Mouse (Mus musculus) embryonic facial prominence, embryonic 10.5 days (tissue): ENCODE measurements around the gene Krt1. TPM values are rescaled to one million over a fixed set of nuclear protein-coding genes. Genes with fewer than 3 reads are reported as not detected.

Source experiments
- DNase-seq: peaks from one replicate; pipeline ENCODE4 v3.0.0-alpha.2; 2017; ENCODE audit warnings: low spot score
- H3K27ac ChIP-seq: fragments of 300-500 bp; sonication (generic); replicated peaks from 2 replicates; pipeline ENCODE4 v1.5.1; 2016; ENCODE audit warnings: mild to moderate bottlenecking
- H3K27me3 ChIP-seq: fragments of 300-500 bp; sonication (generic); replicated peaks from 2 replicates; pipeline ENCODE4 v1.6.1; 2016; ENCODE audit warnings: low read depth, mild to moderate bottlenecking; ENCODE audit not compliant: poor library complexity, severe bottlenecking
- H3K36me3 ChIP-seq: fragments of 300-500 bp; sonication (generic); replicated peaks from 2 replicates; pipeline ENCODE4 v1.6.1; 2016; ENCODE audit warnings: mild to moderate bottlenecking, moderate library complexity
- H3K4me1 ChIP-seq: fragments of 300-500 bp; sonication (generic); 2 replicates; pipeline ENCODE4 v1.6.1; 2016
- H3K4me3 ChIP-seq: fragments of 300-500 bp; sonication (generic); 2 replicates; pipeline ENCODE4 v1.5.1; 2016; ENCODE audit warnings: mild to moderate bottlenecking, moderate library complexity
- H3K9me3 ChIP-seq: fragments of 300-500 bp; sonication (generic); 2 replicates; pipeline ENCODE4 v1.6.1; 2016; ENCODE audit warnings: mild to moderate bottlenecking
- WGBS: fragments of 180-500 bp; shearing (Covaris S2); methylation state at CpG from one replicate; pipeline ENCODE4 v1.1.7; 2016; 5-methylcytosine and 5-hydroxymethylcytosine counted together
- polyA plus RNA-seq: library from polyadenylated mRNA; unstranded; fragments of >200 nt; fragmentation: Nextera tagmentation; extraction: Ambion mirVana; gene quantifications from 2 replicates; pipeline ENCODE4 v1.2.1, GENCODE M21; 2016

Gene Krt1
- polyA plus RNA-seq, 1 experiment from 2014 or later, result 1.6 TPM

DNA sequence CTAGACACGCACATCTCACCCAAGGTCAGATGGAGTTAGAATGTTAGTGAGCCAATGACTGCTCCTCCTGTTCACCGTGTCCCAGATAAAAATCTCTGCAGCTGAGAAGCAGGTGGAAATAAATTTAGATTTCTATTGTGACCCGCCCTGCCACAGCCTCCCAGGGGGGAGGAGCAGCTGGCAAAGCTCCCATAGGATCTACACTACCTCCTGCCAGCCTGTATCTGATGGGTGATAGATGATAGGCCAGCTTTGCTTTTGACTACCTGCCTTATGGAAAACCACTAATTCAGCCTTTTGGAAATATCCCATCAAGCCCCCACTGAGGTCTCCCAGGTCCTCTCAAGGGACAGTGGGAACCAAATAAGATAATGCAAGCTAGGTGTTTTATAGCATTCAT lies 5.1 kb upstream of the Krt1 start:
- Histone ChIP-seq H3K9me3 (no peaks in the 10 kb centered on the region), H3K27me3 (peaks cover 84% of the 10 kb centered on the region), H3K27ac (no peak overlapping the region), H3K4me1 (peaks cover 36% of the 10 kb centered on the region), H3K4me3 (no peak overlapping the region), H3K36me3 (no peaks in the 10 kb centered on the region)
- 74% methylated on average over 3 of the region's 3 CpGs for WGBS
- no peak for DNase-seq

DNA sequence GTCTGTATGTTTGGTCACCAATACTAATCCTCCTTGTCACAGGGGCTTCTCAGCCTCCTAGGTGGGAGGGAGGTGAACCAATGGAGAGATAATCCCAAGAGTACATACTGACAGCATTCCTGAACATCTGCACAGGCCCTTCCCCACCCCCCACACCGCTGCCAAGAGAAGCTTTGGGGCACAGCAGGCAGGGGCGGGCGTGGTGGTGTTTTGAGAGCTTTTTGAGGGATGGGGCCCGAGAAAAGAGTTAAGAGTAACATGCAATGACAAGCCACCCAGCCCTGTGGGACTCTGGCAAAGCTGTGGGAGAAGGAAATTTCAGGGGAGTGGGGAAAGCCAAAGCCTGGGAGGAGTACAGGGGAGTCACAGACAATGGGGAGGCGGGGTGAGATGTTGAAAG lies 3.7 kb upstream of the Krt1 start:
- Histone ChIP-seq H3K9me3 (no peaks in the 10 kb centered on the region), H3K27me3 (peaks cover 76% of the 10 kb centered on the region), H3K4me1 (peaks cover 22% of the 10 kb centered on the region), H3K27ac (peak overlapping the region; percentile 10; the same call in 1 of the 2 replicates), H3K36me3 (no peaks in the 10 kb centered on the region), H3K4me3 (no peak overlapping the region)
- no peak for DNase-seq
- WGBS, result 11% methylated on average over 5 of the region's 5 CpGs

DNA sequence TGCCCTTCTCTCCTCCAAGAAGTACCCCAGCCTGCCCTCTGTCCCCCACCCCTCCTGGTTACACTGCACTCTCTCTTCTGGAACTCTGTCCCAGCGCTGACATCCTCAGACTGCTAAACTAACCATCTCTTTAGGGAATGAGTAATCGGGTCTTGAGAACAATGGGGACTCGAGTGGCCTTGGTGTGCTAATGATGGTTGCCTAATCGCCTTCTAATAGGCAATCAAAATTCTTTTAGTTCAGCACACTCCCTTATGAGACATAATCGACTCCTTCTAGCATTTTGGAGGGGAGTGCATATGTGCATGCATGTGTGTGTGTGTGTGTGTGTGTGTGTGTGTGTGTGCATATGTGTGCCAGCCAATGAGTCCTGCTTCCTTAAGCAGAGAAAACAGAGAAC lies 2.0 kb upstream of the Krt1 start:
- H3K9me3 ChIP-seq, result no peaks in the 10 kb centered on the region
- H3K4me3 ChIP-seq, result no peak overlapping the region
- no peak for DNase-seq
- peaks cover 69% of the 10 kb centered on the region for H3K27me3 ChIP-seq
- H3K4me1 ChIP-seq, result peaks cover 15% of the 10 kb centered on the region; the same call in 1 of the 2 replicates
- no peak overlapping the region for H3K27ac ChIP-seq
- 45% methylated on average over 5 of the region's 5 CpGs for WGBS
- no peaks in the 10 kb centered on the region for H3K36me3 ChIP-seq

- H3K4me3 ChIP-seq, result peak overlapping the region; percentile 69
- H3K4me1 ChIP-seq, result peaks cover 14% of the 10 kb centered on the region
- no peaks in the 10 kb centered on the region for H3K9me3 ChIP-seq
- WGBS, result 1% methylated on average over 37 of the region's 37 CpGs
- peak; percentile 72 for DNase-seq
- peaks cover 58% of the 10 kb centered on the region for H3K27me3 ChIP-seq
- H3K36me3 ChIP-seq, result no peaks in the 10 kb centered on the region
- peak overlapping the region; percentile 82 for H3K27ac ChIP-seq
These were observed 4.6 kb downstream of the Krt1 start for GRCm38 (mm10) chr15:101845971-101846403.

DNA sequence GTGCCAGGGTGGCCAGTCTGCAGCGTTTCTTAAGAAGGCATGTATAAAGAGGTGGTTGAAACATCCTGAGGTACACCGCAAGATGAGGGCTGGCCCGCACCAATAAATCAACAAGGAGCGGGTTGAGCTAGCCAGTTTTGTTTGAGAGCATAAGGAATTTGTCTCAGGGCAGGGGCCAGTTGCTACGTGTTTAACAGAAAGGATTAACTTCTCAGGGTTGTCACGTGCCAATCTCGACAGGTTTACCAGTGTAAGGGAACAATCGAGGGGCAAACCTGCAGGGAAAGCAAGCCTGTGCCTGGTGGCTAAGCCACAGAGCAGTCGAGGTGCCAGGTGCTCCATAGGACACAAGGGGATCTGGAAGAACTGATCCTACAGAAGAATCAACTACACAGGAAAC lies 7.4 kb downstream of the Krt1 start:
- no peak for DNase-seq
- peaks cover 14% of the 10 kb centered on the region for H3K4me1 ChIP-seq
- H3K4me3 ChIP-seq, result no peak overlapping the region
- peaks cover 50% of the 10 kb centered on the region for H3K27me3 ChIP-seq
- WGBS, result 70% methylated on average over 9 of the region's 9 CpGs
- no peaks in the 10 kb centered on the region for H3K36me3 ChIP-seq
- no peaks in the 10 kb centered on the region for H3K9me3 ChIP-seq
- H3K27ac ChIP-seq, result no peak overlapping the region

- no peak overlapping the region for H3K27ac ChIP-seq
- H3K27me3 ChIP-seq, result 0 out of 2 replicates have a peak, but pooled peaks cover 8% of the 10 kb centered on the region
- 72% methylated on average over 5 of the region's 5 CpGs for WGBS
- no peak overlapping the region for H3K4me3 ChIP-seq
- no peaks in the 10 kb centered on the region for H3K36me3 ChIP-seq
- DNase-seq, result no peak
- H3K9me3 ChIP-seq, result no peaks in the 10 kb centered on the region
- H3K4me1 ChIP-seq, result peaks cover 5% of the 10 kb centered on the region; the same call in 1 of the 2 replicates
These were observed 15.7 kb downstream of the Krt1 start for GRCm38 (mm10) chr15:101834784-101835328.

DNA sequence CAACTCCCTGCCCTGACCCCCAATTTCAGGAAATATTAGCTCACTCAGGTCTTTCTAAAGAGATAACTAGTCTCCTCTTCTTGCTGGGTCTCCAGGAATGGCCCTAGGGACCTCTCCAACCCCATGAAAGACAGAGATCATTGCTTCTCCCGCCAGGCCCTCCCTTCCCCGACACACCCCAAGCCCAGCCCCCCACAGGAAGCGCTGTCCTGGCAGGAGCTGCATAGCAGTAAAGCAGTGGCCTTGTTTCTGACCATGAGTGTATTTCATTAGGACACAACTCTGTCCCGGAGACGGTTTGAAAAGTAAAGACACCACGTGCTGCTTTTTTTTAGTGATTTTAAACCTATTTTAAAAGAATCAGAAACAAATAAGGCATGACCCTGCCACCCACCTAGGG lies 17.5 kb downstream of the Krt1 start:
- 0 out of 2 replicates have a peak, but pooled peaks cover 3% of the 10 kb centered on the region for H3K27me3 ChIP-seq
- H3K27ac ChIP-seq, result no peak overlapping the region
- H3K4me3 ChIP-seq, result no peak overlapping the region
- 36% methylated on average over 6 of the region's 6 CpGs for WGBS
- no peaks in the 10 kb centered on the region for H3K36me3 ChIP-seq
- H3K4me1 ChIP-seq, result peaks cover 5% of the 10 kb centered on the region; the same call in 1 of the 2 replicates
- H3K9me3 ChIP-seq, result no peaks in the 10 kb centered on the region
- DNase-seq, result no peak

GRCm38 (mm10) chr15:101829441-101829840 lies 21.2 kb downstream of the Krt1 start:
- no peaks in the 10 kb centered on the region for H3K27me3 ChIP-seq
- WGBS, result 80% methylated on average over 5 of the region's 5 CpGs
- H3K27ac ChIP-seq, result no peak overlapping the region
- H3K4me3 ChIP-seq, result no peak overlapping the region
- no peaks in the 10 kb centered on the region for H3K9me3 ChIP-seq
- H3K36me3 ChIP-seq, result no peaks in the 10 kb centered on the region
- peaks cover 5% of the 10 kb centered on the region; the same call in 1 of the 2 replicates for H3K4me1 ChIP-seq
- no peak for DNase-seq

GRCm38 (mm10) chr15:101821786-101822185 lies 28.8 kb downstream of the Krt1 start:
- Histone ChIP-seq H3K27me3 (no peaks in the 10 kb centered on the region; the same call in 1 of the 2 replicates), H3K4me3 (no peak overlapping the region), H3K4me1 (no peaks in the 10 kb centered on the region), H3K9me3 (no peaks in the 10 kb centered on the region), H3K36me3 (no peaks in the 10 kb centered on the region), H3K27ac (no peak overlapping the region)
- DNase-seq, result no peak
- WGBS, result 37% methylated on average over 3 of the region's 3 CpGs

DNA sequence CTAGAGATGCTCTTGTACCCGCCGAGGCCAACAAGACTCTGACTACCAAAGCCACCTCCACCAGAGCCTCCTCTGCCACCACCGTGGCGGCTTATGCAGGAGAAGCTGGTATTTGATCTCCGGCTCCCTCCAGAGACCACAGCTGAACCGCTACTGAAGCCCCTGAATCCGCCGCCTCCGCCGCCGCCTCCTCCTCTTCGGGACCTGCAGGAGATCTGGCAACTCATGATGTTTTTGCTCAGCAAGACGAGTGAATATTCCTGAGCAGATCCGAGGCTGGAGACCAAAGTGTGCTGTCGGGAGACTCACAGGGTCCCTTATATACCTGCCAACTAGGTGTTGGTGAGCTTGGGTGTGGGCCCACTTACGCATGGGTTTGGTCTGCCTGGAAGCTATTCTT lies 32.7 kb downstream of the Krt1 start, which contains the start of gene Krt2:
Gene Krt2 (minus strand): TSS at position 295 of the 400 bp plus-strand sequence.
- 82% methylated on average over 16 of the region's 16 CpGs for WGBS

DNA sequence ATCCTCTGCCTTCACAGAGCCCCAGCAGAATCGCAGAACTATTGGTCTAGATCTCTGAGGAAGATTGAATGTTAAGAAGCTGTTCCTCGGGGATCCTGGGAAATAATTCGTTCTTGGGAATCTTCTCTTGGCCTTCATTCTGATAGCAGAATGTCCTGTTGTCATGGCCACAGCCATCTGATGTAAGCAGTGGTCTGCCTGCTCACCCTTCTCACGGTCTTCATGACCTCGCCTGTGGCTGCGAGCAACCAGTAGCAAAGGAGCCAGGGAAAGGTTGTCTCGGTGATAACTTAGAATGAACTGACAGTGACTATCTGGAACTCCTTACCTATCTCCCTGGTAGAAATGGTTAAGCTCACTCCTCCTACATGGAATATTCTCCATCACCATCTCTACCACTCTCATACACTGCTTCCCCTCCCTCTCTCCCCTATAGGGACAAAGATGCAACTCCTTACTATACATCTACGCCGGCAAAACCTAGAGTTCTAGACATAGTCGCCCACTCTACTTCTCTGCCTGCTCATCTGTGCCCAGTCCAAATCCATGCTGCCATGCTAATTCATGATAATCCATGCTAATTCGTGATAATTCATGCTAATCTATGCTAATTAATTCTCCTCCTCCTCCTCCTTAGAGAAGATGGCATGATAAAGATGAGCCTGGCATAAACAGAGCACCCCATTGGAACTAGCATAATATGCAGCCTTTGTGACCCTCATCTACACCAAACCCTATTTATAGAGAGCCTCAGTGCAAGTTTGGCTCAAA lies 47.4 kb downstream of the Krt1 start:
- Histone ChIP-seq H3K9me3 (no peaks in the 10 kb centered on the region), H3K36me3 (no peaks in the 10 kb centered on the region), H3K27me3 (no peaks in the 10 kb centered on the region), H3K27ac (no peak overlapping the region), H3K4me1 (no peaks in the 10 kb centered on the region), H3K4me3 (no peak overlapping the region)
- 84% methylated on average over 11 of the region's 11 CpGs for WGBS
- DNase-seq, result no peak

More for the DNA sequence above, 32.7 kb downstream of the Krt1 start, which contains the start of gene Krt2:
- Histone ChIP-seq H3K27ac (no peak within 1 kb of the TSS), H3K9me3 (no peaks in the 10 kb centered on the region), H3K4me3 (no peak within 1 kb of the TSS), H3K27me3 (no peaks in the 10 kb centered on the region; the same call in 1 of the 2 replicates), H3K4me1 (no peaks in the 10 kb centered on the region), H3K36me3 (no peaks in the 10 kb centered on the region)
- DNase-seq, result no peak

GRCm38 (mm10) chr15:101802296-101802835 lies 48.2 kb downstream of the Krt1 start, which contains the start of gene Krt73:
Gene Krt73 (minus strand): TSS chr15:101802346.
- no peaks in the 10 kb centered on the region for H3K27me3 ChIP-seq
- WGBS, result 83% methylated on average over 6 of the region's 6 CpGs
- H3K4me1 ChIP-seq, result no peaks in the 10 kb centered on the region
- no peak within 1 kb of the TSS for H3K27ac ChIP-seq
- no peaks in the 10 kb centered on the region for H3K9me3 ChIP-seq
- H3K36me3 ChIP-seq, result no peaks in the 10 kb centered on the region
- H3K4me3 ChIP-seq, result no peak within 1 kb of the TSS
- DNase-seq, result no peak
